Mouse (Mus musculus) CH12.LX (cell line): ENCODE results near the gene Sv2c. TPM values are rescaled to one million over a fixed set of nuclear protein-coding genes. Genes with fewer than 3 reads are reported as not detected.

Source experiments
- DNase-seq: peaks from one replicate; pipeline ENCODE4 v3.0.0-alpha.2; 2013; ENCODE audit errors: extremely low read depth
- H3K27ac ChIP-seq: 2 replicates; pipeline ENCODE4 v1.5.1; 2012; ENCODE audit warnings: low read depth, mild to moderate bottlenecking, control low read depth, moderate library complexity; ENCODE audit not compliant: insufficient read depth
- H3K27me3 ChIP-seq: replicated peaks from 2 replicates; pipeline ENCODE3; 2012; ENCODE audit warnings: inconsistent platforms
- H3K36me3 ChIP-seq, 2 experiments: replicated peaks in 1 of 2; 2 replicates each; pipeline versions ENCODE3 to v1.6.1; 2012; ENCODE audit warnings: inconsistent platforms in 1 of 2, low read length in 1 of 2, mild to moderate bottlenecking in 1 of 2, mixed read lengths in 1 of 2, moderate library complexity in 1 of 2; ENCODE audit not compliant: control insufficient read depth in 1 of 2, insufficient read depth in 1 of 2
- H3K4me1 ChIP-seq, 2 experiments: 2 replicates each; pipeline ENCODE4 v1.6.1; 2012; ENCODE audit warnings: inconsistent platforms in 1 of 2, moderate library complexity in 1 of 2; ENCODE audit not compliant: insufficient read depth in 2 of 2, control insufficient read depth in 1 of 2
- H3K4me2 ChIP-seq: 2 replicates; pipeline ENCODE4 v1.6.1; 2012; ENCODE audit warnings: low read depth, mild to moderate bottlenecking, control low read depth; ENCODE audit not compliant: poor library complexity, insufficient read depth, severe bottlenecking
- H3K4me3 ChIP-seq, 3 experiments: fragments of 150-350 bp in 1 of 3; sonication (generic) in 1 of 3; replicated peaks in 1 of 3; 2 replicates each; pipeline versions ENCODE3 to v1.5.1; 2011 to 2012; ENCODE audit warnings: low read depth in 2 of 3, low read length in 2 of 3, mild to moderate bottlenecking in 2 of 3, moderate library complexity in 2 of 3, control low read depth in 1 of 3, improper control_type of control experiment in 1 of 3, inconsistent platforms in 1 of 3, mixed read lengths in 1 of 3; ENCODE audit not compliant: poor library complexity in 1 of 3
- H3K79me2 ChIP-seq: replicated peaks from 2 replicates; pipeline ENCODE4 v1.6.1; 2012; ENCODE audit warnings: mild to moderate bottlenecking, moderate library complexity; ENCODE audit not compliant: control insufficient read depth, poor library complexity, insufficient read depth, severe bottlenecking; ENCODE audit errors: extremely low read depth
- H3K9ac ChIP-seq: 2 replicates; pipeline ENCODE4 v1.6.1; 2012; ENCODE audit warnings: low read depth, mild to moderate bottlenecking, control low read depth, moderate library complexity; ENCODE audit not compliant: insufficient read depth
- H3K9me3 ChIP-seq: replicated peaks from 2 replicates; pipeline ENCODE3; 2012; ENCODE audit warnings: low read length, inconsistent platforms, mixed read lengths
- CTCF ChIP-seq, 2 experiments: IDR thresholded peaks in 1 of 2; conservative IDR thresholded peaks in 1 of 2; 2 replicates each; pipeline ENCODE4 v1.5.1; 2011 to 2012; ENCODE audit warnings: low read depth in 2 of 2, low read length in 2 of 2, improper control_type of control experiment in 1 of 2, inconsistent platforms in 1 of 2, mild to moderate bottlenecking in 1 of 2, moderate library complexity in 1 of 2
- ELF1 ChIP-seq: IDR thresholded peaks from 2 replicates; pipeline ENCODE4 v1.6.1; 2014; ENCODE audit warnings: low read depth, mild to moderate bottlenecking, inconsistent platforms, low read length, improper control_type of control experiment
- EP300 ChIP-seq: IDR thresholded peaks from 2 replicates; pipeline ENCODE4 v1.6.1; 2011; ENCODE audit warnings: low read length, improper control_type of control experiment
- GABPA ChIP-seq: IDR thresholded peaks from 2 replicates; pipeline ENCODE4 v1.6.1; 2012; ENCODE audit warnings: low read depth, low read length, improper control_type of control experiment, inconsistent platforms; ENCODE audit not compliant: insufficient replicate concordance
- HCFC1 ChIP-seq: IDR thresholded peaks from 2 replicates; pipeline ENCODE4 v1.6.1; 2012; ENCODE audit warnings: low read depth, mild to moderate bottlenecking, inconsistent platforms, low read length, improper control_type of control experiment
- JUN ChIP-seq: IDR thresholded peaks from 2 replicates; pipeline ENCODE4 v1.6.1; 2011; ENCODE audit warnings: low read depth, mild to moderate bottlenecking, low read length, improper control_type of control experiment, moderate library complexity; ENCODE audit not compliant: insufficient read depth
- MAFK ChIP-seq: IDR thresholded peaks from 2 replicates; pipeline ENCODE4 v1.6.1; 2011; ENCODE audit warnings: low read length, improper control_type of control experiment; ENCODE audit not compliant: insufficient replicate concordance
- MAX ChIP-seq: IDR thresholded peaks from 2 replicates; pipeline ENCODE4 v1.6.1; 2011; ENCODE audit warnings: low read length, improper control_type of control experiment
- MAZ ChIP-seq: IDR thresholded peaks from 2 replicates; pipeline ENCODE4 v1.6.1; 2012; ENCODE audit warnings: low read depth, mild to moderate bottlenecking, inconsistent platforms, low read length, improper control_type of control experiment, moderate library complexity
- MEF2A ChIP-seq: IDR thresholded peaks from 2 replicates; pipeline ENCODE4 v1.6.1; 2014; ENCODE audit warnings: low read depth, mild to moderate bottlenecking, inconsistent platforms, low read length, improper control_type of control experiment, borderline replicate concordance
- MXI1 ChIP-seq: IDR thresholded peaks from 2 replicates; pipeline ENCODE4 v1.6.1; 2011; ENCODE audit warnings: mild to moderate bottlenecking, low read depth, low read length, improper control_type of control experiment
- POLR2A ChIP-seq: IDR thresholded peaks from 2 replicates; pipeline ENCODE4 v1.6.1; 2011; ENCODE audit warnings: low read depth, mild to moderate bottlenecking, improper control_type of control experiment, low read length
- POLR2AphosphoS2 ChIP-seq: IDR thresholded peaks from 2 replicates; pipeline ENCODE4 v1.6.1; 2011; ENCODE audit warnings: low read depth, low read length, improper control_type of control experiment
- RAD21 ChIP-seq: IDR thresholded peaks from 2 replicates; pipeline ENCODE4 v1.6.1; 2011; ENCODE audit warnings: low read depth, mild to moderate bottlenecking, low read length, improper control_type of control experiment, moderate library complexity
- RCOR1 ChIP-seq: conservative IDR thresholded peaks from 2 replicates; pipeline ENCODE4 v1.6.1; 2012; ENCODE audit warnings: low read depth, mild to moderate bottlenecking, inconsistent platforms, low read length, improper control_type of control experiment
- SMC3 ChIP-seq: IDR thresholded peaks from 2 replicates; pipeline ENCODE4 v1.6.1; 2011; ENCODE audit warnings: low read depth, low read length, improper control_type of control experiment
- USF2 ChIP-seq: conservative IDR thresholded peaks from 2 replicates; pipeline ENCODE4 v1.6.1; 2011; ENCODE audit warnings: low read depth, low read length, improper control_type of control experiment
- ZMIZ1 ChIP-seq: IDR thresholded peaks from 2 replicates; pipeline ENCODE4 v1.6.1; 2012; ENCODE audit warnings: low read depth, mild to moderate bottlenecking, inconsistent platforms, low read length, improper control_type of control experiment
- dilution Hi-C: fragments of 300-500 bp; cut with MboI; formaldehyde crosslinking; loops from 2 replicates; pipeline ENCODE4 v1.14.3; 2020; ENCODE audit warnings: low sequenced_read_pairs; ENCODE audit not compliant: extremely low pct_unique_long_range_greater_than_20kb, extremely low pct_ligation_motif_present
- in situ Hi-C: fragments of 300-500 bp; cut with MboI; formaldehyde crosslinking; loops from 3 replicates; pipeline ENCODE4 v1.14.3; 2019; ENCODE audit warnings: low sequenced_read_pairs, low pct_ligation_motif_present, low pct_unique_long_range_greater_than_20kb, mixed read lengths
- polyA plus RNA-seq: library from polyadenylated mRNA; unstranded; fragments of >175 nt; gene quantifications from 2 replicates; pipeline ENCODE4 v1.2.1, GENCODE M21; 2012; ENCODE audit warnings: low read depth; ENCODE audit not compliant: insufficient read length
- total RNA-seq, 2 experiments: library from RNA; depleted of rRNA; stranded (reverse); fragments of 300-350 nt in 1 of 2; fragments of >200 nt in 1 of 2; gene quantifications; 2 replicates each; pipeline ENCODE4 v1.2.3; 2012 to 2014

The Sv2c gene
- total and polyA plus RNA-seq, 3 experiments, result 0.04 to 0.13 TPM; not detected in 1

- Histone ChIP-seq H3K36me3 (no peaks in the 10 kb centered on the region), H3K27me3 (no peaks in the 10 kb centered on the region), H3K4me3 (no peak overlapping the region), H3K4me1 (peaks cover 2 to 18% of the 10 kb centered on the region in 2 experiments; a peak in 3 of 4 replicates), H3K79me2 (no peaks in the 10 kb centered on the region), H3K9ac (no peak overlapping the region), H3K27ac (no peak overlapping the region), H3K9me3 (no peaks in the 10 kb centered on the region), H3K4me2 (no peak overlapping the region)
- in situ Hi-C loops (no loop called here), dilution Hi-C loops (no loop called here)
- TF ChIP-seq ELF1, result no peak
- TF ChIP-seq MAX, result no peak
- no peak for TF ChIP-seq GABPA
- TF ChIP-seq SMC3, result no peak
- no peak for TF ChIP-seq MEF2A
- TF ChIP-seq POLR2A, result no peak
- no peak for TF ChIP-seq RCOR1
- TF ChIP-seq JUN, result no peak
- no peak for TF ChIP-seq MAFK
- no peak for TF ChIP-seq HCFC1
- DNase-seq, result peak; percentile 30
These were observed 39.9 kb upstream of the Sv2c start for GRCm38 (mm10) chr13:96172290-96172689.

GRCm38 (mm10) chr13:96168991-96169665 is 36.8 kb upstream of the Sv2c start:
- H3K4me2 ChIP-seq, result no peak overlapping the region
- no peak for TF ChIP-seq ZMIZ1
- TF ChIP-seq ELF1, result no peak
- no peak for TF ChIP-seq CTCF (conservative IDR thresholded peaks at IDR 0.05 in 1 of 2, IDR thresholded peaks at IDR 0.05 in 1 of 2; ENCODE audit: low read depth in 2 of 2, low read length in 2 of 2)
- TF ChIP-seq MAZ, result no peak
- no peak for TF ChIP-seq USF2
- TF ChIP-seq EP300, result no peak
- no peak for TF ChIP-seq POLR2A
- no peak for TF ChIP-seq POLR2AphosphoS2
- TF ChIP-seq SMC3, result no peak
- no peak for TF ChIP-seq MXI1
- no peak for TF ChIP-seq RAD21
- peaks cover 2 to 18% of the 10 kb centered on the region in 2 experiments; a peak in 3 of 4 replicates for H3K4me1 ChIP-seq
- H3K9me3 ChIP-seq, result no peaks in the 10 kb centered on the region
- H3K4me3 ChIP-seq, result no peak overlapping the region
- H3K79me2 ChIP-seq, result no peaks in the 10 kb centered on the region
- no peak overlapping the region for H3K9ac ChIP-seq
- in situ Hi-C loops (no loop called here), dilution Hi-C loops (no loop called here)
- no peak overlapping the region for H3K27ac ChIP-seq
- no peaks in the 10 kb centered on the region for H3K27me3 ChIP-seq
- no peak for DNase-seq
- no peaks in the 10 kb centered on the region for H3K36me3 ChIP-seq
